Mouse (Mus musculus) kidney, adult 2 months (tissue): ENCODE measurements around the gene Olah. TPM values are rescaled to one million over a fixed set of nuclear protein-coding genes. Genes with fewer than 3 reads are reported as not detected.

Source experiments
- DNase-seq: peaks from one replicate; pipeline ENCODE4 v3.0.0; 2021
- H3K27ac ChIP-seq: fragments of 200-500 bp; 2 replicates; pipeline ENCODE4 v1.5.1; 2012; ENCODE audit warnings: low read depth, low read length, control low read depth, inconsistent platforms; ENCODE audit not compliant: insufficient read depth
- H3K27me3 ChIP-seq: fragments of 200-500 bp; replicated peaks from 2 replicates; pipeline ENCODE4 v1.6.1; 2012; ENCODE audit warnings: mild to moderate bottlenecking, moderate library complexity, low read length, inconsistent platforms; ENCODE audit not compliant: control insufficient read depth, insufficient read depth
- H3K36me3 ChIP-seq: fragments of 200-500 bp; 2 replicates; pipeline ENCODE4 v1.6.1; 2012; ENCODE audit warnings: mild to moderate bottlenecking, moderate library complexity, low read length, inconsistent platforms; ENCODE audit not compliant: control insufficient read depth, insufficient read depth
- H3K4me1 ChIP-seq: fragments of 200-500 bp; 2 replicates; pipeline ENCODE4 v1.6.1; 2011; ENCODE audit warnings: low read length; ENCODE audit not compliant: control insufficient read depth, insufficient read depth
- H3K4me3 ChIP-seq: fragments of 200-500 bp; 2 replicates; pipeline ENCODE4 v1.5.1; 2011; ENCODE audit warnings: mild to moderate bottlenecking, low read depth, low read length, control low read depth; ENCODE audit not compliant: insufficient read depth
- CTCF ChIP-seq: fragments of 200-500 bp; conservative IDR thresholded peaks from 2 replicates; pipeline ENCODE4 v1.5.1; 2011; ENCODE audit warnings: low read depth, mild to moderate bottlenecking, control low read depth, low read length, moderate library complexity, mixed read lengths; ENCODE audit not compliant: insufficient read depth, insufficient read length
- POLR2A ChIP-seq: fragments of 200-500 bp; IDR thresholded peaks from one replicate; pipeline ENCODE4 v1.6.1; 2011; ENCODE audit warnings: low read depth, low read length, control low read depth
- WGBS: fragments of 180-500 bp; shearing (Covaris S2); methylation state at CpG from one replicate; pipeline ENCODE4 v1.1.7; 2018; 5-methylcytosine and 5-hydroxymethylcytosine counted together
- polyA plus RNA-seq: library from polyadenylated mRNA; depleted of rRNA; stranded (reverse); fragments of >200 nt; gene quantifications from 2 replicates; pipeline ENCODE4 v1.2.3, GENCODE M21; 2012

The Olah gene
- polyA plus RNA-seq, 1 experiment: not detected

DNA sequence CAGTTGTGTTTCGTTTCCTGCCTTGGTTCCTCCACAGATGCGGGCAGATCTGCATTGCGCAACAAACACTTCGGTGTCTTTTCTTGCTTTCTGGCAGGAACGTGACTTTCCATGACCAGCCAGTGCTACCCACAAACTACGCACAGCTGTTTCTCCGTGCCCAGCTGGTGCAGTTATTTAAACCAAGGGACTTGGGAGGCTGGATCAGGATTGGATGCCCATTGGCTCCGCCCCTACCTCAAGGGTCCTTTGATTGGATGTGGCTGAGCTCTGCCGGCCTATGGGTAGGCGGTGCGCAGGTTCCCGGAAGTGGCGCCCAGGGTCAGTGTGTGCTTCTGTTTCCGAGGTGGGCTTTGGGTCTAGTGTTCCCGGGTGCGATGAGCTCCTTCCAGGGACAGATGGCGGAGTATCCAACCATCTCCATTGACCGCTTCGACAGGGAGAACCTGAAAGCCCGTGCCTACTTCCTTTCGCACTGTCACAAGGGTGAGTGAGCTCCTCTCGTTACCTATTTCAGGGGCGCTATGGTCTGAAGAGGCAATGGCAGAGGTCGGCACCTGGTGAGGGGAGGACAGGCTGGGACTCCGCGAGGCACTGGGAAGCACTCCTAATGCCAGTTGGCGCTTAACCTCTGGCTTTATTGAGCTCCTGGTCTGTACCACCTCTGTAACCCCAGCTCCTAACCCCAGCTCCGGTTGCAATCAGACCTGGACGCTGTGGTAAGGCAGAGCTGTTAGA, 27.0 kb upstream of the Olah start, which contains the start of gene Dclre1c:
Dclre1c (plus strand) TSS at position 291 of the 738 bp plus-strand sequence.
- peak; percentile 96 for DNase-seq
- no peaks in the 10 kb centered on the region for H3K27me3 ChIP-seq
- 1% methylated on average over 29 of the region's 29 CpGs for WGBS
- H3K36me3 ChIP-seq: no peaks in the 10 kb centered on the region
- TF ChIP-seq CTCF (no peak), POLR2A (peak; percentile 32)
- H3K4me1 ChIP-seq: no peaks in the 10 kb centered on the region
- H3K27ac ChIP-seq: no peak within 1 kb of the TSS
- H3K4me3 ChIP-seq: peak within 1 kb of the TSS; percentile 87

- DNase-seq: no peak
- H3K4me1 ChIP-seq: no peaks in the 10 kb centered on the region
- H3K27ac ChIP-seq: no peak within 1 kb of the TSS
- WGBS: 63% methylated on average over 3 of the region's 3 CpGs
- H3K27me3 ChIP-seq: no peaks in the 10 kb centered on the region
- no peaks in the 10 kb centered on the region for H3K36me3 ChIP-seq
- H3K4me3 ChIP-seq: no peak within 1 kb of the TSS
- no peak for TF ChIP-seq POLR2A
- TF ChIP-seq CTCF: no peak
Measured at GRCm38 (mm10) chr2:3422548-3422947, 25.5 kb upstream of the Olah start, which contains the start of gene Meig1. Meig1 (minus strand) TSS chr2:3422648.

DNA sequence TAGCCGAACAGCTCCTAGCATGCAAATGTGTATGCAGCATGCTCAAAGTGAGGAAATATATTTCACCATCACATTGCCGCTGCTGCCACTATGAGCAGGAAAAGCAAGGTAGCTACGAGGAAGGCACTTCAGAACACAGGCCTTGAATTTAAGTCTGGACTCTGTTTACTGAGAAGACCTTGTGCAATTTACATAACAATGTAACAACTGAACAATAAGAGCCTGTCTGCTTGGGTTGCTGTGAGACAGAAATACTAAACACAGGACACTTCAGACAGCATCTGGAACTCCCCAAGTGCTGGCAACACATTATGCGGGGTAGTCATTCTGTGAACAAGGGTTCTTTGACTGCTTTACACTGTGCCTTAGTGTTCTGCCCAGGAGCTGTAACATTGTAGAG, 23.1 kb upstream of the Olah start:
- WGBS: 92% methylated on average over 4 of the region's 4 CpGs

GRCm38 (mm10) chr2:3418883-3419431, 21.9 kb upstream of the Olah start:
- WGBS: under 1% methylated on average over 38 of the region's 38 CpGs
- H3K27ac ChIP-seq: no peak overlapping the region
- no peaks in the 10 kb centered on the region for H3K4me1 ChIP-seq
- DNase-seq: peak; percentile 98
- no peaks in the 10 kb centered on the region for H3K27me3 ChIP-seq
- peak overlapping the region; percentile 52 for H3K4me3 ChIP-seq
- TF ChIP-seq CTCF (no peak), POLR2A (no peak)
- H3K36me3 ChIP-seq: no peaks in the 10 kb centered on the region

More for the DNA sequence above, 23.1 kb upstream of the Olah start:
- no peaks in the 10 kb centered on the region for H3K27me3 ChIP-seq
- no peak overlapping the region for H3K4me3 ChIP-seq
- H3K36me3 ChIP-seq: no peaks in the 10 kb centered on the region
- DNase-seq: no peak
- no peaks in the 10 kb centered on the region for H3K4me1 ChIP-seq
- H3K27ac ChIP-seq: no peak overlapping the region
- TF ChIP-seq CTCF: no peak
- no peak for TF ChIP-seq POLR2A

DNA sequence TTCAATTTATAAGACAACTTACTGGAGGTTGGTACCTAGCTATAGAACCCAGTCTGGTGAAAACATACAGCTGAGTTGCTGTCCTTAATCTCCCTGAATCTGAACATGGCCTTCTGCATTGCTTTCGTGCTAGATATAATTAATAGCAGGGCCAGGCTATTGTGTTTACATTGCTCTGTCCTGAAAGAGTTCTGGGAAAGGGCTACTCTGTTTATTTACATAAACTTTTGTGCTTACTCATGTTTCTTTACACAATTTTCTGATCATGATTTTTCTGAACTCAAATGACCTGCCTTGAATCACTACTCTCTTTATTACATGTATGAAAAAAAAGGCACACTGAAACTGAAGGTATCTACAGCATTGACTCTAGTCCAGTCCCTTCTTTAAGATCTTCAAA, 18.7 kb upstream of the Olah start:
- Histone ChIP-seq H3K36me3 (no peaks in the 10 kb centered on the region), H3K4me3 (no peak overlapping the region), H3K4me1 (no peaks in the 10 kb centered on the region), H3K27ac (no peak overlapping the region), H3K27me3 (no peaks in the 10 kb centered on the region)
- TF ChIP-seq POLR2A: no peak
- TF ChIP-seq CTCF: no peak
- no peak for DNase-seq
- WGBS: 56% methylated on average over 1 of the region's 1 CpGs

DNA sequence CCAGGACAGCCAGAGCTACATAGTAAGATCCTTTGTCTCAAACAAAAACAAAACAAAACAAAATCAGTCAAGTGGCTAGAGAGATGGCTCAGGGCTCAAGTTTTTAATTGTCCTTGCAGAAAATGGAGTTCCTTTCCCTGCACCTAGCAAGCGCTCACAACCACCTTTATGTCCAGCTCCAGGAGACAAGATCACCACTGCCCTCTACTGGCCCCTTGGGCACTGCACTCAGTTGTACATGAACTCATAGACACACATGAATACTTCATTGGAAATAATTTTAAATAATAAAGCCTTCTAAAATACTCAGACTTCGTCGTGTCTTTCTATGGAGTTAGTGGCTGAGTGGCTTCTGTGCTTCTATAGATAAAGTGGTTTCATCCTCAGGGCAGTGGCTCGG, 17.2 kb upstream of the Olah start:
- Histone ChIP-seq H3K36me3 (no peaks in the 10 kb centered on the region), H3K4me1 (no peaks in the 10 kb centered on the region), H3K27me3 (no peaks in the 10 kb centered on the region), H3K4me3 (no peak overlapping the region), H3K27ac (no peak overlapping the region)
- 44% methylated on average over 4 of the region's 4 CpGs for WGBS
- TF ChIP-seq POLR2A (no peak), CTCF (peak; percentile 77)
- DNase-seq: peak; percentile 64

GRCm38 (mm10) chr2:3407756-3408155, 10.7 kb upstream of the Olah start:
- Histone ChIP-seq H3K36me3 (no peaks in the 10 kb centered on the region), H3K27ac (no peak overlapping the region), H3K4me3 (no peak overlapping the region), H3K4me1 (no peaks in the 10 kb centered on the region), H3K27me3 (no peaks in the 10 kb centered on the region)
- TF ChIP-seq CTCF (no peak), POLR2A (no peak)
- no peak for DNase-seq
- 59% methylated on average over 7 of the region's 7 CpGs for WGBS
